Mouse (Mus musculus) brain, embryonic 14.5 days (tissue): ENCODE measurements around the gene Jmjd7.

ENCODE experiments used
- CTCF ChIP-seq: fragments of 200-500 bp; IDR thresholded peaks from 2 replicates; pipeline ENCODE4 v1.5.1; 2012; ENCODE audit warnings: inconsistent platforms, mild to moderate bottlenecking, moderate library complexity, borderline replicate concordance; ENCODE audit not compliant: insufficient read depth, insufficient read length; ENCODE audit errors: extremely low read depth
- POLR2A ChIP-seq: fragments of 200-500 bp; IDR thresholded peaks from 2 replicates; pipeline ENCODE4 v1.6.1; 2012; ENCODE audit warnings: mild to moderate bottlenecking, inconsistent platforms, borderline replicate concordance; ENCODE audit not compliant: poor library complexity, insufficient read depth, insufficient read length, severe bottlenecking; ENCODE audit errors: extremely low read depth

DNA sequence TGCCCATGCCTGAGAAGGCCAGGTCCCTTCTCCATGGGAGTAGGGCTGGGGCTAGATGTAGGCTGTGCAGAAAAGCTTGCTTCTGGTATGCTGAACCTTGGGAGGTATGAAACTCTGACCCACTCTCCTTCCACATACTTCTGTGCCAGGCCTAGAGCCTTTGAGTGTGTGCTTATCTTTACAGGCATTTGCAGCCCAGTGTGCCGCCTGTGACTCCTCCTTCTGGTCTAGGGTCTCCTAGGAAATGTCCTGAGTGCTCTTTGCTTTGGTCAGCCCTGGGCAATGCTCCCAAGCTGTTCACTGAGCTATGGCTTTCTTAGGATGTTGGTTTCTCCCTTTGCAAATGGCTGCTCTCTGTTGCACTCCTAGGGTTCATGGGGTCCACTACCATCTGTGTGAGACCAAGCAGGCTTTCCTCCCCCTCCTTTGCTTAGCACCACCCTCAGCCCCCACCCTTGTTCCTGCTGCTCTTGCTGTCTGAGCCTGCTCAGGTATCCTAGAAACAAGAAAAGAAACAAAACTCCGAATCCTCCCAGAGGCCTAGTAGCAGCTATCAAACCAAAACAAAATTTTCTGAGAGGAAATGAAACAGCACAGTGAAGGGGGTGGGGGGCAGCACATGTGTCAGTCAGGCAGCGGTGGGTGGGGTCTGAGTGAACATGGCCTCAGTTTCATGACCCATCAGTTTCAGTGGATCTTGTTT is 26.2 kb upstream of the Jmjd7 start:
- TF ChIP-seq CTCF (no peak), POLR2A (no peak)
